Mouse (Mus musculus) forebrain, embryonic 12.5 days (tissue): ENCODE results near the gene B2m. TPM values are rescaled to one million over a fixed set of nuclear protein-coding genes. Genes with fewer than 3 reads are reported as not detected.
"Not testable (repeated sequence)": the region's sequence is repeated elsewhere in the genome, so short reads cannot be mapped to it uniquely, and the experiment has no call there.

Experiments used
- ATAC-seq: fragments of 200-750 bp; cut with Nextera tagmentation; 2 replicates; pipeline ENCODE4 v1.8.0; 2017; ENCODE audit warnings: moderate TSS enrichment; ENCODE audit not compliant: low FRiP score
- H3K27ac ChIP-seq: fragments of 300-500 bp; sonication (generic); 2 replicates; pipeline ENCODE4 v1.5.1; 2016; ENCODE audit warnings: mild to moderate bottlenecking
- H3K27me3 ChIP-seq: fragments of 300-500 bp; sonication (generic); 2 replicates; pipeline ENCODE4 v1.6.1; 2016; ENCODE audit warnings: mild to moderate bottlenecking
- H3K36me3 ChIP-seq: fragments of 300-500 bp; sonication (generic); replicated peaks from 2 replicates; pipeline ENCODE4 v1.6.1; 2016; ENCODE audit warnings: mild to moderate bottlenecking
- H3K4me1 ChIP-seq: fragments of 300-500 bp; sonication (generic); 2 replicates; pipeline ENCODE4 v1.6.1; 2016
- H3K4me2 ChIP-seq: fragments of 300-500 bp; sonication (generic); 2 replicates; pipeline ENCODE4 v1.6.1; 2016; ENCODE audit warnings: mild to moderate bottlenecking, moderate library complexity
- H3K4me3 ChIP-seq: fragments of 300-500 bp; sonication (generic); replicated peaks from 2 replicates; pipeline ENCODE4 v1.5.1; 2016; ENCODE audit warnings: mild to moderate bottlenecking
- H3K9ac ChIP-seq: fragments of 300-500 bp; sonication (generic); 2 replicates; pipeline ENCODE4 v1.6.1; 2016; ENCODE audit warnings: mild to moderate bottlenecking
- H3K9me3 ChIP-seq: fragments of 300-500 bp; sonication (generic); 2 replicates; pipeline ENCODE4 v1.6.1; 2016
- WGBS: fragments of 180-500 bp; shearing (Covaris S2); methylation state at CpG from one replicate; pipeline ENCODE4 v1.1.7; 2016; 5-methylcytosine and 5-hydroxymethylcytosine counted together
- polyA plus RNA-seq: library from polyadenylated mRNA; unstranded; fragments of >200 nt; fragmentation: Nextera tagmentation; extraction: Ambion mirVana; gene quantifications from 2 replicates; pipeline ENCODE4 v1.2.1, GENCODE M21; 2016

The B2m gene
- polyA plus RNA-seq = 80.0 and 89.6 TPM in 2 replicates

GRCm38 (mm10) chr2:122147508-122148241 is at the start of gene B2m:
Gene B2m (plus strand): TSS chr2:122147686.
- Histone ChIP-seq H3K27ac (0 out of 2 replicates have a peak within 1 kb of the TSS, but pooled peaks have one; percentile 5), H3K9ac (peak within 1 kb of the TSS; percentile 73), H3K4me1 (peaks cover 10% of the 10 kb centered on the region), H3K9me3 (no peaks in the 10 kb centered on the region), H3K4me3 (peak within 1 kb of the TSS; percentile 55), H3K27me3 (peaks cover 3% of the 10 kb centered on the region; the same call in 1 of the 2 replicates), H3K36me3 (no peaks in the 10 kb centered on the region; the same call in 1 of the 2 replicates), H3K4me2 (peak within 1 kb of the TSS; percentile 75)
- peak; percentile 98 for ATAC-seq
- whole genome bisulfite sequencing = under 1% methylated on average over 40 of the region's 40 CpGs

- not testable (repeated sequence) for ATAC-seq, H3K4me3 ChIP-seq, H3K4me1 ChIP-seq, H3K27me3 ChIP-seq, H3K4me2 ChIP-seq, H3K9ac ChIP-seq, H3K27ac ChIP-seq, H3K9me3 ChIP-seq
- peaks cover 84% of the 10 kb centered on the region for H3K36me3 ChIP-seq
- WGBS = 78% methylated on average over 5 of the region's 5 CpGs
These were observed 49.8 kb upstream of the B2m start for GRCm38 (mm10) chr2:122097686-122098085.

- no peak for ATAC-seq
- no peak overlapping the region for H3K27ac ChIP-seq
- no peak overlapping the region for H3K4me2 ChIP-seq
- H3K36me3 ChIP-seq = peaks cover 65% of the 10 kb centered on the region
- H3K27me3 ChIP-seq = no peaks in the 10 kb centered on the region
- H3K9me3 ChIP-seq = no peaks in the 10 kb centered on the region
- H3K4me3 ChIP-seq = no peak overlapping the region
- no peaks in the 10 kb centered on the region for H3K4me1 ChIP-seq
- no peak overlapping the region for H3K9ac ChIP-seq
These were observed 45.4 kb upstream of the B2m start for GRCm38 (mm10) chr2:122102070-122102469.

GRCm38 (mm10) chr2:122108101-122108500 is 39.4 kb upstream of the B2m start:
- Histone ChIP-seq H3K9ac (no peak overlapping the region), H3K36me3 (peaks cover 61% of the 10 kb centered on the region), H3K4me1 (no peaks in the 10 kb centered on the region), H3K9me3 (no peaks in the 10 kb centered on the region), H3K4me3 (no peak overlapping the region), H3K27me3 (no peaks in the 10 kb centered on the region), H3K27ac (no peak overlapping the region), H3K4me2 (no peak overlapping the region)
- no peak for ATAC-seq
- 88% methylated on average over 14 of the region's 14 CpGs for WGBS

GRCm38 (mm10) chr2:122109714-122110113 is 37.8 kb upstream of the B2m start:
- ATAC-seq = no peak
- H3K36me3 ChIP-seq = peaks cover 64% of the 10 kb centered on the region
- no peaks in the 10 kb centered on the region for H3K4me1 ChIP-seq
- H3K4me2 ChIP-seq = no peak overlapping the region
- H3K27ac ChIP-seq = no peak overlapping the region
- H3K9ac ChIP-seq = no peak overlapping the region
- no peaks in the 10 kb centered on the region for H3K9me3 ChIP-seq
- 70% methylated on average over 4 of the region's 4 CpGs for WGBS
- no peak overlapping the region for H3K4me3 ChIP-seq
- no peaks in the 10 kb centered on the region for H3K27me3 ChIP-seq

- H3K9me3 ChIP-seq = no peaks in the 10 kb centered on the region
- no peaks in the 10 kb centered on the region for H3K27me3 ChIP-seq
- WGBS = 86% methylated on average over 2 of the region's 2 CpGs
- peaks cover 13% of the 10 kb centered on the region for H3K36me3 ChIP-seq
- ATAC-seq = no peak
- peak overlapping the region; percentile 88; the same call in 1 of the 2 replicates for H3K9ac ChIP-seq
- H3K4me1 ChIP-seq = peaks cover 12% of the 10 kb centered on the region
- peak overlapping the region; percentile 65 for H3K4me2 ChIP-seq
- no peak overlapping the region for H3K27ac ChIP-seq
- H3K4me3 ChIP-seq = no peak overlapping the region
These were observed 30.6 kb upstream of the B2m start for GRCm38 (mm10) chr2:122116888-122117287.

GRCm38 (mm10) chr2:122117961-122118958 is 29.2 kb upstream of the B2m start, which contains the start of gene Spg11:
Gene Spg11 (minus strand): TSS chr2:122118386.
- ATAC-seq = peak; percentile 100
- Histone ChIP-seq H3K9me3 (no peaks in the 10 kb centered on the region), H3K4me2 (peak within 1 kb of the TSS; percentile 65), H3K27ac (peak within 1 kb of the TSS; percentile 98), H3K36me3 (peaks cover 8% of the 10 kb centered on the region; the same call in 1 of the 2 replicates), H3K9ac (peak within 1 kb of the TSS; percentile 88), H3K4me3 (peak within 1 kb of the TSS; percentile 91), H3K27me3 (no peaks in the 10 kb centered on the region), H3K4me1 (peaks cover 12% of the 10 kb centered on the region)
- WGBS = under 1% methylated on average over 47 of the region's 47 CpGs

- no peak overlapping the region for H3K27ac ChIP-seq
- WGBS = 57% methylated on average over 12 of the region's 12 CpGs
- no peaks in the 10 kb centered on the region for H3K9me3 ChIP-seq
- no peaks in the 10 kb centered on the region for H3K27me3 ChIP-seq
- H3K9ac ChIP-seq = no peak overlapping the region
- no peaks in the 10 kb centered on the region for H3K36me3 ChIP-seq
- no peaks in the 10 kb centered on the region for H3K4me1 ChIP-seq
- H3K4me2 ChIP-seq = no peak overlapping the region
- H3K4me3 ChIP-seq = no peak overlapping the region
- no peak for ATAC-seq
These were observed 21.6 kb upstream of the B2m start for GRCm38 (mm10) chr2:122125680-122126572.

GRCm38 (mm10) chr2:122126765-122127347 is 20.6 kb upstream of the B2m start:
- ATAC-seq = no peak
- Histone ChIP-seq H3K4me1 (no peaks in the 10 kb centered on the region), H3K4me2 (no peak overlapping the region), H3K9me3 (no peaks in the 10 kb centered on the region), H3K27ac (no peak overlapping the region), H3K9ac (no peak overlapping the region), H3K36me3 (no peaks in the 10 kb centered on the region), H3K4me3 (no peak overlapping the region), H3K27me3 (no peaks in the 10 kb centered on the region)
- WGBS = 45% methylated on average over 5 of the region's 5 CpGs

- ATAC-seq = no peak
- Histone ChIP-seq H3K9me3 (no peaks in the 10 kb centered on the region), H3K27ac (no peak overlapping the region), H3K4me2 (no peak overlapping the region), H3K27me3 (no peaks in the 10 kb centered on the region), H3K4me1 (no peaks in the 10 kb centered on the region), H3K4me3 (no peak overlapping the region), H3K9ac (no peak overlapping the region), H3K36me3 (no peaks in the 10 kb centered on the region)
- WGBS = 93% methylated on average over 4 of the region's 4 CpGs
These were observed 19.9 kb upstream of the B2m start for GRCm38 (mm10) chr2:122127635-122128034.

GRCm38 (mm10) chr2:122132078-122132477 is 15.4 kb upstream of the B2m start:
- Histone ChIP-seq H3K36me3 (no peaks in the 10 kb centered on the region), H3K4me3 (no peak overlapping the region), H3K9ac (no peak overlapping the region), H3K27ac (no peak overlapping the region), H3K4me1 (no peaks in the 10 kb centered on the region), H3K27me3 (no peaks in the 10 kb centered on the region), H3K9me3 (no peaks in the 10 kb centered on the region), H3K4me2 (no peak overlapping the region)
- ATAC-seq = no peak
- 95% methylated on average over 2 of the region's 2 CpGs for WGBS
